Mouse (Mus musculus) kidney, adult 9 months (tissue): ENCODE data around the gene Arrdc3.

ENCODE experiments used
- DNase-seq: peaks from one replicate; pipeline ENCODE4 v3.0.0; 2022

Gene Arrdc3

DNA sequence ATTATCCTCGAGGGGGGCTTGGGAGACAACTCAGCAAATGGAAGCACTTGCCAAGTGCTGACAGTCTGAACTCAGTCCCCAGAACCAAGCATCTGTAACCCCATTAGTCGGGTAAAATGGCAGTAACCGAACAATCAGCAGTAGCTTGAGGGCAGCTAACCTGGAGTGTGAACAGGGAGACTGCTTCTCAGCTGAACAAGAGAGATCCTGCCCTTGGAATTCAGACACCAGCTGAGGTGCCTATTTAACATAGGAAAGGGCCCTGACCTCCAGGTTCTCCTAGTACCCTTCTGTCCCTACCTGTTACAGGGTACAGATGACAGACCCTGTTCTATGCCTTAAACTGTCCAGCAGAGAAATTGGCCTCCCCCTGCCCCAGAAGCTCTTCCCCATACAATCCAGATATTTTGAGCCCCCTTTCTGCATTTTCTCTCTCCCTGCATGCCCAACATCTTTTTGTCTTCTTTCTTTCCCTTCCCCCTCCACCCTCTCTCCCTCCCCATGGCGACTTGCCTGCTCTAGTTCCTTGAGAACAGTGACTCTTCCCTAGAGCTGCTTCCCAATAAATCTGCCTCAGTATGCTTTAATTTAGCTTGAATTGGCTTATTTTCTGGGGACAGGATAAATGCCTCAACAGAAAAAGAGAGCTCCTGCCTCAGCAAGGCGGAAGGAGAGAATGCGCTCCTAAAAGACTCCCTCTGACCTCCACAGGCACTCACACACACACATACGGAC, 38.6 kb downstream of the Arrdc3 start:
- DNase-seq: no peak

DNA sequence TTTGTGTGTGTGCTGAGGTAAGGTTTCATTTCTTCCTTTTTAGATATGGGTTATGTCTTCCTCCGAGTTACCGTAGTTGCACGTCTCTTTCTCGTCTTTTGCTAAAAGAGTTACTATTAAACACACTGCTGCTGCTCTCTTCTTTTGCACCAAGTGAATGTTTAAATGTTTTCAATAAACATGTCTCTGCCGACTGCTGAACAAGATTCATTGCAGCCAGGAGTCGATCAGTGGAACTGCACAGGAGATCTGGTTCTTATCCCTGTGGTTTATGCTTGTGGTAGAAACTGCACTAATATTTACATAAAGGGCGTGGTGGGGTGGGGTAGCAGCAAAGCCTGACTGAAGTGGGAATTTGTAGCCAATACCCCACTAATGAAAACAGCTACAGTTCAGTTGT, 45.0 kb downstream of the Arrdc3 start:
- no peak for DNase-seq

DNA sequence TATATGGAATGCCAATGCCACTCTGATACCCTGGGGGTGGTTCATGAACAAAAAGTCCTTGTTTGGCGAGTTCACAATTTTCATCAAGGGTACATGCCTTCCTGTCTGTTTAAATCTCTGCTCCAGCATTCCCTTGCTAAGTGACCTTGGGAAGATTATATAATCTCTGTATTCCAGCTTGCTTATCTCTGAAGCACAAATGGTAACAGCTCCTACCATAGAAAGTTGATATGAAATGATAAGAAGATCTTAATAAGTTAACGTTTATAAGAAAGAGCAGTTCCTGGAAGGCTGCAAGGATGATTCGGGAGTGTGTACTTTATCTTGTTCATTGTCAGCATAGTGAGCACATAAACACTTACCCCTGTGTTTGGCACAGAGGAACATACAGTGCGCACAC, 46.8 kb downstream of the Arrdc3 start:
- DNase-seq: no peak

DNA sequence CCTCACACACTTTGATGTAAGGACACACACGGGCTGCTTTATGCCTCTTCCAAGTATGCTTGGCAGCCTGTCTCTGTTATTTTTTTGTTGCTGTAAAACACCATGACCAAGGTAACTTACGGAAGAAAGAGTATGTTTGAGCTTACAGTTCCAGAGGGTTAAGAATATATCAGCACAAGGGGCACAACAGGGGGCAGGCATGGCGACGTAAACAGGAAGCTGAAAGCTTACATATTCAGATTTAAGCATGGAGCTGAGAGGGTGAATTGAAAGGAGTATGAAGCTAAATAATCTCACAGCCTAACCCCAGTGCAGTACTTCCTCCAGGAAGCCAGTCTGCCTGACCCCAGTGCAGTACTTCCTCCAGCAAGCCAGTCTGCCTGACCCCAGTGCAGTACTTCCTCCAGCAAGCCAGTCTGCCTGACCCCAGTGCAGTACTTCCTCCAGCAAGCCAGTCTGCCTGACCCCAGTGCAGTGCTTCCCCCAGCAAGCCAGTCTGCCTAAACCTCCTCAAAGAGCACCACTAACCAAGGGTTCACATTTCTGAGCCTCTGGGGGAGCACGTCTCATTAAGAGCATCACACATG, 49.7 kb downstream of the Arrdc3 start:
- no peak for DNase-seq

DNA sequence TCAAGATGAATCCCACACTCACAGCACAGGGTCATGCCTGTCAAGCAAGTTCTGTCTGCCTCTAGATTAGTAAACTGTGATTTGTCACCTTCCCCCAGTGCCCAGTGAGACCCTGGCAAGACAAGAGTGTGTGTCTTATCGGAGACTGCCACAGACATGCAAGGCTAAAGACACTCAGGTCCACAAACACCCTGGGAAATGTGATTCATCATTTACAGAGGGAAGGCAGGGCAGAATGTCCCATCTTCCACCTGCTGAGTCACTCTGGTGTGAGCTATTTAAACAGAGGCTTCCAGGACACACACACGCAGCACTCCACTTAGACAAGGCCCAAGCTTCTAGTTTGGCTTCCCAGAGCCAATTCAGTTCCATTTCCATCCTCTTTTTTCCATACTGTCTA, 53.2 kb downstream of the Arrdc3 start:
- DNase-seq: no peak

DNA sequence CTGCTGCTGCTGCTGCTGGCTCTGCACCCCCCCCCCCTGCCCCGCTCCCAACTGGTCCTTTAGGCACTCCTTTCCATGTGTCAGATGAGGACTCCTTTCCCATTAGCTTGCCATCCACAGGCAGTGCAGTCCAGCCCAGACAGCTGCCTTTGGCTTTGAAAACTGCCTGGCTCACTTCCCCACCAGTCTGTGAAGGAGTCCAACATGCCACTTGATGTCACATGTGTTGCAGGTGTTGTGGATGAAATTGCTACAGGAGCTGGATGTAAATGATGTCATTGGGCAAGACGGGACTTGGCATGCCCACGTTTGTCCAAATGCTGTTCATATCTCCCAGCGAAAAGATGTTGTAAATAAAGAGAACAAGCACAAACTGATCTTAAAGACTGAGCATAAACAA, 56.0 kb downstream of the Arrdc3 start:
- DNase-seq: no peak

DNA sequence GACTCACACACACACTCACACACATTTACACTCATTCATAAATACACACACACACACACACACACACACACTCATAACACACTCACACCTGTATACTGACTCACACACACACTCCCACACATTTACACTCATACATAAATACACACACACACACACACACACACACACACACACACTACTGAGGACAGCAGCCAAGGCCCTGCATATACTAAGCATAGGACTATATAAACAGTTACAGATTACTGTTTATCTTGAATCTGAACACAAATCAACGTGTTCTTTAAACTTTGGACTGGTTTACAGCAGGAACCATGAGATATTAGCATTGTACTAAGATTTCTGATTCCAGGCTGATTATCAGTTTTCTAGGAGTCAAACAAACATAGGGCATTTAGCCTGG, 56.7 kb downstream of the Arrdc3 start:
- DNase-seq: no peak

DNA sequence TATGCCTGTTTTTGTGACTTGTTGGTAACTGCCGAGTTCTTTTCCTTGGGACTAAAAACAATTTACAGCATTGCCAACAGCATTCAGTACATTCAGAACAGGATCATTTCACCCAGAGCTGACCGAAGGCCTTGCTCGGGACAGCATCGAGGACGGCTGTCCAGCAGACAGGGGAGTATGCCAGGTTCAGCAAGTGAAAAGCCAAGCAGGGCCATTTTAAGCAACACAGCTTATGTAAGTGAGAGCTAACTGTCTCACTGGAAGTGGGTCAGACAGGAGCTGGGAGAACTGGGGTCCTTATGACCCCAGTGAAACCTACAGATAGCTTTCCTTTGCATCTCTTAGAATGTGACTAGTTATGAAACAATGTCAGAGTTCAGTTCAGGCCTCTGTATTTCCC, 57.2 kb downstream of the Arrdc3 start:
- DNase-seq: no peak

DNA sequence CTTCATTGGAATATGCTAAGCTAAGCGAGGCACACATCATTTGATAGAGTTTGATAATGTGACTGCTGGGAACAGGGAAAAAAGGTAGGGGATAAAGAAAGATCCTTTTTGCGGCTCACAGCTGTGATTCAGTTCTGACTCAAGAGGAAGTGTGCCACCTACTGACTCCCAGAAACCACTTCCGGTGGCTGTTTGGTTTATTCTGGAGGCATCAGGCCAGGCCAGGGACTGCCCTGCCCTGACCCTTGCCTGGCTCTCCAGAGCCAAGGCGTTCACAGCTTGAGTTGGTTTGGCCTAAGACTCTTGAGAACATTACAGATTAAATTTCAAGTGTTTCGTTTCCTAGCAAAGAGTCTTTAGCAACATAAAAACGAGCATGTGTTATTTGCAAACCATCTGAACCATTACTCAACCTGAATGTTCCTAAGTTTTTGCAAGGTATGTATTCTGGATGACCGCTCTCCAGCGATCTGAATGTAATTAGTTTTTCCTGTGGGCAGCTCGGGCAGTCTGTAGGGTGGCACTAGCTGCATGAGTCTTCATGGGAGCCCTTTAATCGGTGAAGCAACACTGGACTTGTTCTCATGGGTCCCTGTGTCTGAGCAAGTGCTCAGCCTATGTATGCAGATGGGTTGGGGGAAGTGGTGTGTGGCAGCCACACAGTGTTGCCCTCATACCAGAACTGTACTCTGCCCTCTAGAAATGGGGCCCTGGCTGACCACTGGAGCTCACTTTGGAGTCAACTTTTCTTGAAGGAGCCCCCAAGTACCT, 57.9 kb downstream of the Arrdc3 start:
- peak; percentile 63 for DNase-seq

DNA sequence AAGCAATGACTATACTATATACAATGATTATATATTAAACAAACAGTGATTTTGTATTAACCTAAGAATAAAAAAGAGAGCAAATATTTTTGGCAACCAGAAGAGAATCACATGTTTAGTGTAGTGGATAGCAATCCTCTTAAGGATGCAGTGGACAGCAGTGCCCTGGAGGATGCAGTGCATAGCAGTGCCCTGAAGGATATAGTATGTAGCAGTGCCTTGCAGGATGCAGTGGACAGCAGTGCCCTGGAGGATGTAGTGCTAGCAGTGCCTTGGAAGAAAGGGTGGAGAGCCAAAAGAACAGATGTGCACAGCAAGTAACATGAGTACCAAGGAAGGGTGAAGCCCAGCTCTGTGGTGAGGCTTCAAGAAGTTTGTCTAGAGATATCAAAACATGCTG, 61.3 kb downstream of the Arrdc3 start:
- DNase-seq: no peak
